Mouse (Mus musculus) spleen, adult 2 months (tissue): Measurements from ENCODE around the gene Rnaset2a.
"Not testable (repeated sequence)": the region's sequence is repeated elsewhere in the genome, so short reads cannot be mapped to it uniquely, and the experiment has no call there.

Experiments used
- CTCF ChIP-seq: fragments of 200-500 bp; IDR thresholded peaks from 2 replicates; pipeline ENCODE4 v1.5.1; 2011; ENCODE audit warnings: mild to moderate bottlenecking, inconsistent platforms; ENCODE audit not compliant: insufficient read depth, insufficient read length, insufficient replicate concordance; ENCODE audit errors: extremely low read depth
- POLR2A ChIP-seq: fragments of 200-500 bp; IDR thresholded peaks from 2 replicates; pipeline ENCODE4 v1.6.1; 2011; ENCODE audit warnings: low read depth, low read length, inconsistent platforms

DNA sequence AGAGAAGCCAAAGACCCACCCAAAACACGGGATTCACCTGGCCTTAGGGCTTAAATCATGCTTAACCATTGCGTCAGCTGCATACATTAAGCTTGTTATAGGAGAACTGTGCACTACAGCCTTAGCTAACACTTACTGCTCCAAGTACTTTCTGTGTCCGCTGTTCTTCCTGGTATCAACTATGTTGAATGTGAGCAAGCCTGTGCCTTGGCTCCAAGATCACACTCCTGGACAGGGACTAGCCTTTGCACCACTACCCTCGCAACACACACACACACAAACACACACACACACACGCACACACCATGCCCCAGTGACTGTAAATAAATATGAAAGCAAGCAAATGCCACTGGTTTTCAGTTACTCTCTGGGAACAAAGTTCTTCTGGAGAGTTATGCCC is 966 bp downstream of the Rnaset2a start:
- TF ChIP-seq CTCF, POLR2A: not testable (repeated sequence)
